Comparison of ENCODE assay signal across 9 mouse cellular contexts in the genomic region with DNA sequence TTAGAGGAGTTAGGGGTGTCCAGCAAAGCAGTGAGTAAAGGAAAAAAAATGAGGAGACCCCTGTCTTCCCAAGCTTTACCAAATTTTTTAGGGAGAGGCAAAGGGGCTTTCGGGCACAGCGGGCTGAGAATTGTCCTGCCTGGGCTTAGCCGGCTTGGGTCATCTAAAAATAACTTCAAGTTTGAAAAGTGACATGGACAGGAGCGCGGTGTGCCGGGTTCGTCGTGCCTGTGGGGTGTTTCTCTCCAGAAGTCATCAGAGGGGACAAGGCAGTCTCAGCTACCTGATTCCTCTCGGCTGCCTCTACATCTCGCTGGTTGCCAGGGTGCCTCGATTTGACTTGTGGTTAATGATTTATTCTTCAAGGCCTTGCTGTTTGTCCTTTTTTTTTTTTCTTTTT. TPM values are rescaled to one million over a fixed set of nuclear protein-coding genes. Genes with fewer than 3 reads are reported as not detected.
A peak's percentile ranks its signal among the peaks of the same experiment; 100 is the strongest.
DNase-seq lines count a peak whose midpoint lies in the region; ATAC-seq and TF ChIP-seq lines count a peak whose summit lies in the region.
"Had no signal": no experiment of that assay in that cellular context is flagged by ENCODE, and none has a peak within 500 bp of the region (broad histone marks: within the 10 kb centered on the region; RNA-seq: fewer than 3 reads in every experiment).

No protein-coding gene starts in this region.

- H3K27ac ChIP-seq in cerebellum, adult 2 months (ENCODE audit: insufficient read depth, low read length), result no peak overlapping the region
- 0 out of 2 replicates have a peak overlapping the region, but pooled peaks have one; percentile 15 for H3K27ac ChIP-seq in heart, embryonic 11.5 days (ENCODE audit: low read depth, low read length)
- H3K27ac ChIP-seq in kidney, embryonic 15.5 days, result no peak overlapping the region
- H3K27ac ChIP-seq in midbrain, embryonic 15.5 days, result no peak overlapping the region
- H3K27ac ChIP-seq: macrophage had no signal

- WGBS in cerebellum, adult 2 months, result 76% methylated on average over 11 of the region's 11 CpGs
- 39% methylated on average over 11 of the region's 11 CpGs for WGBS in heart, embryonic 11.5 days (ENCODE audit: insufficient replicate concordance)
- WGBS in kidney, embryonic 15.5 days, result 53% methylated on average over 11 of the region's 11 CpGs
- 68% methylated on average over 11 of the region's 11 CpGs for WGBS in midbrain, embryonic 15.5 days
- WGBS in lung, adult 2 months, result 46% methylated on average over 11 of the region's 11 CpGs

- peak overlapping the region; percentile 87 for H3K4me2 ChIP-seq in heart, embryonic 11.5 days
- H3K4me2 ChIP-seq in kidney, embryonic 15.5 days, result peak overlapping the region; percentile 98
- H3K4me2 ChIP-seq in midbrain, embryonic 15.5 days, result peak overlapping the region; percentile 80

- no peak for TF ChIP-seq CTCF in cerebellum, adult 2 months (IDR thresholded peaks at IDR 0.05; ENCODE audit: borderline replicate concordance, insufficient read depth, low read depth, low read length)
- no peak for TF ChIP-seq CTCF in lung, adult 2 months (IDR thresholded peaks at IDR 0.05; ENCODE audit: insufficient read depth, low read length)

- H3K9me3 ChIP-seq in heart, embryonic 11.5 days (replicated peaks; ENCODE audit: control insufficient read depth, low read length), result no peaks in the 10 kb centered on the region
- H3K9me3 ChIP-seq in kidney, embryonic 15.5 days (replicated peaks), result no peaks in the 10 kb centered on the region
- H3K9me3 ChIP-seq in midbrain, embryonic 15.5 days, result no peaks in the 10 kb centered on the region

- no peak for TF ChIP-seq POLR2A in cerebellum, adult 2 months (IDR thresholded peaks at IDR 0.05; ENCODE audit: borderline replicate concordance, insufficient read depth, low read length)
- no peak for TF ChIP-seq POLR2A in lung, adult 2 months (IDR thresholded peaks at IDR 0.05; ENCODE audit: borderline replicate concordance, extremely low read depth, low read depth, low read length)

- DNase-seq in cerebellum, adult 2 months, result peak in 1 of 2 experiments; percentile 42
- DNase-seq in ovary, postnatal 36 days (ENCODE audit: low spot score), result no peak
- DNase-seq in lung, adult 2 months, result no peak
- DNase-seq in thymus, postnatal 14 days, result no peak

- no peak for ATAC-seq in cerebellum, adult (ENCODE audit: insufficient number of reproducible peaks, low FRiP score, low TSS enrichment)
- ATAC-seq in heart, embryonic 11.5 days (replicated peaks; ENCODE audit: insufficient number of reproducible peaks, low FRiP score, low TSS enrichment), result no peak
- no peak for ATAC-seq in kidney, embryonic 15.5 days (replicated peaks; ENCODE audit: low FRiP score)
- ATAC-seq in midbrain, embryonic 15.5 days (replicated peaks), result no peak

- H3K36me3 ChIP-seq in heart, embryonic 11.5 days (ENCODE audit: control insufficient read depth, insufficient read depth, low read length), result no peaks in the 10 kb centered on the region
- no peaks in the 10 kb centered on the region for H3K36me3 ChIP-seq in kidney, embryonic 15.5 days
- no peaks in the 10 kb centered on the region for H3K36me3 ChIP-seq in midbrain, embryonic 15.5 days (replicated peaks)

- H3K27me3 ChIP-seq in cerebellum, adult 2 months (ENCODE audit: control insufficient read depth, insufficient read depth, low read length), result no peaks in the 10 kb centered on the region
- H3K27me3 ChIP-seq in heart, embryonic 11.5 days (ENCODE audit: control insufficient read depth, insufficient read depth, low read length), result peaks cover 2% of the 10 kb centered on the region; the same call in 1 of the 2 replicates
- peaks cover 28% of the 10 kb centered on the region; the same call in 1 of the 2 replicates for H3K27me3 ChIP-seq in kidney, embryonic 15.5 days
- no peaks in the 10 kb centered on the region for H3K27me3 ChIP-seq in midbrain, embryonic 15.5 days (replicated peaks)

- no peaks in the 10 kb centered on the region for H3K4me1 ChIP-seq in cerebellum, adult 2 months (ENCODE audit: control insufficient read depth, insufficient read depth, low read length)
- 0 out of 2 replicates have a peak, but pooled peaks cover 5% of the 10 kb centered on the region for H3K4me1 ChIP-seq in heart, embryonic 11.5 days (ENCODE audit: control insufficient read depth, insufficient read depth, low read length)
- peaks cover 15% of the 10 kb centered on the region for H3K4me1 ChIP-seq in kidney, embryonic 15.5 days
- H3K4me1 ChIP-seq in midbrain, embryonic 15.5 days, result peaks cover 12% of the 10 kb centered on the region; the same call in 1 of the 2 replicates
- peaks cover 6% of the 10 kb centered on the region; the same call in 1 of the 2 replicates for H3K4me1 ChIP-seq in lung, adult 2 months (ENCODE audit: control insufficient read depth, insufficient read depth, low read length)

- H3K4me3 ChIP-seq in cerebellum, adult 2 months (replicated peaks; ENCODE audit: insufficient read depth, low read depth, low read length), result peak overlapping the region; percentile 60
- H3K4me3 ChIP-seq in heart, embryonic 11.5 days (ENCODE audit: low read depth, low read length), result peak overlapping the region; percentile 71
- H3K4me3 ChIP-seq in kidney, embryonic 15.5 days (replicated peaks), result peak overlapping the region; percentile 71
- peak overlapping the region; percentile 72 for H3K4me3 ChIP-seq in midbrain, embryonic 15.5 days
- H3K4me3 ChIP-seq in lung, adult 2 months (replicated peaks; ENCODE audit: extremely low read depth, low read depth, low read length), result no peak overlapping the region

- H3K9ac ChIP-seq in heart, embryonic 11.5 days (ENCODE audit: low read depth, low read length), result peak overlapping the region; percentile 73
- 0 out of 2 replicates have a peak overlapping the region, but pooled peaks have one; percentile 56 for H3K9ac ChIP-seq in kidney, embryonic 15.5 days
- H3K9ac ChIP-seq in midbrain, embryonic 15.5 days, result peak overlapping the region; percentile 79

RNA-seq across cellular contexts. Expression of gene Rcan2, which starts 1.3 kb away (rescaled TPM):
- 171 and 206 TPM in 2 replicates for polyA plus RNA-seq in cerebellum, adult 2 months (2012; rRNA removed)
- polyA plus RNA-seq in heart, embryonic 11.5 days (2014; fragmentation: Nextera tagmentation; extraction: Ambion mirVana), result 28.7 and 32.4 TPM in 2 replicates
- polyA plus RNA-seq in kidney, embryonic 15.5 days (2015; fragmentation: Nextera tagmentation; extraction: Ambion mirVana), result 4.5 and 6.8 TPM in 2 replicates
- 118 and 128 TPM in 2 replicates for polyA plus RNA-seq in midbrain, embryonic 15.5 days (2015; fragmentation: Nextera tagmentation; extraction: Ambion mirVana)
- 11.4 and 19.4 TPM in 2 replicates for polyA plus RNA-seq in lung, adult 2 months (2012; rRNA removed)
- polyA plus RNA-seq: macrophage had no signal
